Mouse (Mus musculus) E14TG2a.4 (cell line): ENCODE data around the gene Tenm4.

Source experiments
- H3K27me3 ChIP-seq: 2 replicates; pipeline ENCODE4 v1.6.1; 2014; ENCODE audit warnings: low read length, control low read depth; ENCODE audit not compliant: insufficient read depth
- H3K36me3 ChIP-seq: 2 replicates; pipeline ENCODE4 v1.6.1; 2014; ENCODE audit warnings: low read length, control low read depth; ENCODE audit not compliant: insufficient read depth
- H3K4me1 ChIP-seq: replicated peaks from 2 replicates; pipeline ENCODE4 v1.6.1; 2014; ENCODE audit warnings: low read depth, low read length, control low read depth
- H3K4me3 ChIP-seq: replicated peaks from 2 replicates; pipeline ENCODE4 v1.5.1; 2014; ENCODE audit warnings: mild to moderate bottlenecking, low read length
- H3K9me3 ChIP-seq: 2 replicates; pipeline ENCODE4 v1.6.1; 2014; ENCODE audit warnings: low read length, control low read depth
- CTCF ChIP-seq: conservative IDR thresholded peaks from 2 replicates; pipeline ENCODE4 v1.5.1; 2014; ENCODE audit warnings: low read length
- NANOG ChIP-seq: IDR thresholded peaks from 2 replicates; pipeline ENCODE4 v1.6.1; 2014; ENCODE audit warnings: borderline replicate concordance, low read length, mixed read lengths
- POU5F1 ChIP-seq: IDR thresholded peaks from 2 replicates; pipeline ENCODE4 v1.6.1; 2014; ENCODE audit warnings: low read length, borderline replicate concordance

Gene Tenm4

DNA sequence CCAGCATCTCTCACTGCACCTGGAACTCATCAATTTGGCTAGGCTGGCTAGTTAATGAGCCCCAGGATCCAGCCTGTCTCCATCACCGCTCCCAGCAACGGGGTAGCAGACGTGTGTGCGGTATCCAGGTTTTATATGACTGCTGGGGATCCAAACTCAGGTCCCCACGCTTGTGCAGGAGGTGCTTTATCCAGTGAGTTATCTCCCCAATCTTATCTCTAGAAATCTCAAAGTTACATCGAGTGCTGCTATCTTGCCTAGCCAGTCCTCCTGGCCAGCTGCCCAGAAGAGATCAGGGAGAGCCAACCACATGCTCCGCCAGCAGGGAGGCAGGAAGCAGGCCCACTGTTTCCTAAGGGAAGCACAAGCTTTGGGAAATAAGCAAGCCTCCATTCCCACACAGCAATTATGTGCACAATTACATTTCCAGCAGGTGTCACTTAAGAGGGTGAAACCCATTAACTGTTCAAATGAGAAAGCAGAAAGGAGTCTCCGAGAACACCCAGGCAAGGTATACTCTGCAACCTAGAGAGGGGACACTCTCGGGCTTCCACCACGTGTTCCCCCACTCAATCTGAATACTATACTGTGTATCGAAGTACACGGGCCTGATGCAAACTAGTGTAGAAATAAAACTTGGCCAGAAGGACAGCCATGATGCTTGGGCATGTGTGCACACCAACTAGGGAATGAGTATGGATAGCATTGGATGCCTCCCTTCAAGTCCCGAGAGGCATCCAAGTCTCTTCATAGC is 246.4 kb downstream of the Tenm4 start:
- TF ChIP-seq POU5F1: no peak
- Histone ChIP-seq H3K27me3 (no peaks in the 10 kb centered on the region), H3K36me3 (no peaks in the 10 kb centered on the region), H3K4me3 (no peak overlapping the region), H3K4me1 (0 out of 2 replicates have a peak, but pooled peaks cover 4% of the 10 kb centered on the region), H3K9me3 (no peaks in the 10 kb centered on the region)

DNA sequence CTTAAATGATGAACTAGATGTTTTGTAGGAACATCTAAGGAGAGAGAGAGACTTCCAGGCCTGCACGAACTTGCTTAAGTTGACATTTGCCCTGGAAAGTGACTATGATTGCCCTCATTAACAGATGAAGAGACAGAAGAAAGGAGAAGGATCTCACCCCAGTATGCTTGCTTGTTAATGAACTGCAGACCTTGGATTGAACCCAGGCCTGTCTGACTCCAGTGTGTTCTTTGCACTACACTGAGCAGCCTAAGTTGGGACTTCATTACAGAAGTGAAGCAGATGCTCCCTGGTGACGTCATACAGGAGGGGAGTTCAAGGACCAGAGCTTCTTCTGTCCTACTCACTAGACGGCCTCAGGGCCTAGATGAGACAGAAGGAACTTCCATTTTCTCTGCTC is 247.1 kb downstream of the Tenm4 start:
- no peaks in the 10 kb centered on the region for H3K27me3 ChIP-seq
- no peaks in the 10 kb centered on the region for H3K36me3 ChIP-seq
- 0 out of 2 replicates have a peak, but pooled peaks cover 4% of the 10 kb centered on the region for H3K4me1 ChIP-seq
- no peaks in the 10 kb centered on the region for H3K9me3 ChIP-seq
- no peak for TF ChIP-seq NANOG
- no peak for TF ChIP-seq CTCF
- no peak for TF ChIP-seq POU5F1
- H3K4me3 ChIP-seq: no peak overlapping the region

DNA sequence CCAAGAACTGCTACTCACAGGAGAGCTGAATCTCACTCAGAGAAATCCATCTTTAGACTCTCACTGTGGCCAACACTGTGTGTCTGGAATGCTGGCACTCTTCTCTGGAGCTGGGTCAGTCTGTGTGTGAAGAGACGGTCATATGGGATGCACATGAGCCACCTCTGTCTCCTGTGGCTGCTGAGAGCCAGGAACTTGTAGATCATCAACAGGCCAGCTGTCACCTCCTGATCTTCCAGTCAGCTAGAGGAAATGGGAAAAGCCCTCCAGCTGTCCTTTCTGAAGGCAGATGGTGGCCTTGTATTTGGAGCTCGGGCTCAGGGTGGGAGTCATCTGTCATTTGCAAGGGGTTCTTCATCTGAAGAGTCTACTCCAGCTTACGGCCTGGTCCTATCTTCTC is 249.0 kb downstream of the Tenm4 start:
- no peak for TF ChIP-seq NANOG
- no peak for TF ChIP-seq CTCF
- TF ChIP-seq POU5F1: no peak
- H3K27me3 ChIP-seq: no peaks in the 10 kb centered on the region
- peaks cover 9% of the 10 kb centered on the region; the same call in 1 of the 2 replicates for H3K4me1 ChIP-seq
- no peak overlapping the region for H3K4me3 ChIP-seq
- H3K9me3 ChIP-seq: no peaks in the 10 kb centered on the region
- no peaks in the 10 kb centered on the region for H3K36me3 ChIP-seq

- no peaks in the 10 kb centered on the region for H3K36me3 ChIP-seq
- H3K27me3 ChIP-seq: no peaks in the 10 kb centered on the region
- no peak for TF ChIP-seq POU5F1
- TF ChIP-seq NANOG: no peak
- TF ChIP-seq CTCF: no peak
- H3K4me3 ChIP-seq: no peak overlapping the region
- H3K4me1 ChIP-seq: peaks cover 13% of the 10 kb centered on the region; the same call in 1 of the 2 replicates
- H3K9me3 ChIP-seq: no peaks in the 10 kb centered on the region
Measured at GRCm38 (mm10) chr7:96420926-96421605, 250.0 kb downstream of the Tenm4 start.

DNA sequence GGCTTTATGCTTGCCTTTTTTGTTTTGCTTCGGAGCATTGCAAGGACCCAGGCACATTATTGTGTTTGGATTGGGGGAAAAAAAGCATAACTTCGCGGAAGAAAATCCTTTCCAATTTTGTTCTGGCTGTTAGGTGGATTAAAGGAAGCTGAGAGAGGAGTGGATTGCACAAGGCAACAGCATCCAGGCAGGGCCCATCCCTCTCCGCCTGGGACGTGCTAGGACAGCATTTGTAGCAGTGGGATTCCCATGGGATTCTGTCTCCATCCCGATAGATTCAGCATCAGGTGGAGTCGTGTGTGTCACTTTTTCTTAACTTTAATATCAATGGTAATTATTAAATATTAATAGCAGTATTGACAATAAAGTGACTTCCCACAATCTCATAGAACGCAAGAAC is 255.9 kb downstream of the Tenm4 start:
- peaks cover 8% of the 10 kb centered on the region; the same call in 1 of the 2 replicates for H3K4me1 ChIP-seq
- H3K27me3 ChIP-seq: no peaks in the 10 kb centered on the region
- H3K4me3 ChIP-seq: no peak overlapping the region
- H3K9me3 ChIP-seq: no peaks in the 10 kb centered on the region
- no peaks in the 10 kb centered on the region for H3K36me3 ChIP-seq
- TF ChIP-seq CTCF (no peak), POU5F1 (no peak), NANOG (no peak)

- Histone ChIP-seq H3K27me3 (no peaks in the 10 kb centered on the region), H3K4me3 (no peak overlapping the region), H3K9me3 (no peaks in the 10 kb centered on the region), H3K4me1 (no peaks in the 10 kb centered on the region), H3K36me3 (peaks cover 19% of the 10 kb centered on the region; the same call in 1 of the 2 replicates)
- TF ChIP-seq CTCF (no peak), NANOG (no peak), POU5F1 (no peak)
Measured at GRCm38 (mm10) chr7:96433307-96433706, 262.3 kb downstream of the Tenm4 start.

DNA sequence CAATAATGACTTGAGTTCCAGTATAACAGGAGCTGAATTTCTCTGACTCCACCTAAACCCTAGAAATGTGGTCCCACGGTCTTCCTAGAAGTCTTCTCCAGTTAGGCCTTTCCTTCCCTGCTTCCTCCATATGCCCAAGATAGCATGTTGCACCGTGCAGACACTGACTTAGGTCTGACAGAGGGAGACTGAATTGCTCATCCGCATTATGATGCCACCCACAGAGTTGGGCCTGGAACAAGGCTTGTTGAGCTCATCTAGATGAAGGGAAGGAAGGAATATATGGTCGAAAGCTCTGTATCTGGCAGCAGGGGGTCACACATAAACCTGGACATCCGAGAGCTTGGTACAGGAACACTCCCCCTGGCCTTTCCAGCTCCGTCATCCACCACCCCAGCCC is 267.3 kb downstream of the Tenm4 start:
- peaks cover 25% of the 10 kb centered on the region; the same call in 1 of the 2 replicates for H3K36me3 ChIP-seq
- TF ChIP-seq CTCF (no peak), POU5F1 (no peak), NANOG (no peak)
- H3K4me3 ChIP-seq: no peak overlapping the region
- no peaks in the 10 kb centered on the region for H3K27me3 ChIP-seq
- H3K9me3 ChIP-seq: no peaks in the 10 kb centered on the region
- peaks cover 6% of the 10 kb centered on the region; the same call in 1 of the 2 replicates for H3K4me1 ChIP-seq

DNA sequence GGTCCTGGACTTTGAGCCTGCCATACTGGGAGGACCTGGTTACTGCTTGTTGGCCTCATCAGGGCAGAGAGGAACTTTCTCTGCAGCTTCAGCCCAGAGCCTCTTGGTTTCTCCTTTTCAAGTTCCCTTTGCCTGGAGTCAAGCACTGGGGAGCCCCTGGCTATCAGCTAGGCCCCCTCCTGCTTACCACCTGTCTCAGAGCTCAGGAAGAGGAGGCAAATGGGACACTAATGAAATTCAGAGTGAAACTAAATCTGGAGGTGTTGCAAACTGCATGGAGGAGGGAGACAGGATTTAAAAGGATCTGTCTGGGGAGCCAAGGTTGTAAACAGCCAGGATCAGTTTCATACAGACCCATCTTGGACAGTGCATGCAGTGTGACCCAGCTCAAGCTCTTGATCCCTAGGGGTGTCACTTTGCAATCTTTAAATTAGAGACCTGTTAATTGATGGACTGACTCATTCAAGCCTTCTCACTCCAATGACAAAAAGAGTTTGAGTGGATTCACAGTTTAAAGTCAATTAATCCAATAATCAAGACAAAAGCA is 269.2 kb downstream of the Tenm4 start:
- TF ChIP-seq NANOG: no peak
- TF ChIP-seq CTCF: no peak
- no peak for TF ChIP-seq POU5F1
- H3K9me3 ChIP-seq: no peaks in the 10 kb centered on the region
- no peak overlapping the region for H3K4me3 ChIP-seq
- H3K36me3 ChIP-seq: peaks cover 25% of the 10 kb centered on the region; the same call in 1 of the 2 replicates
- H3K4me1 ChIP-seq: peaks cover 6% of the 10 kb centered on the region; the same call in 1 of the 2 replicates
- no peaks in the 10 kb centered on the region for H3K27me3 ChIP-seq
